Mouse (Mus musculus) forebrain, embryonic 13.5 days (tissue): Measurements from ENCODE around the gene Skiv2l. TPM values are rescaled to one million over a fixed set of nuclear protein-coding genes. Genes with fewer than 3 reads are reported as not detected.
A peak's percentile ranks its signal among the peaks of the same experiment; 100 is the strongest.

Experiments
- ATAC-seq: fragments of 200-750 bp; cut with Nextera tagmentation; 2 replicates; pipeline ENCODE4 v1.8.0; 2017
- H3K27ac ChIP-seq: fragments of 300-500 bp; sonication (generic); 2 replicates; pipeline ENCODE4 v1.5.1; 2015; ENCODE audit warnings: inconsistent platforms, mild to moderate bottlenecking, moderate library complexity
- H3K27me3 ChIP-seq: fragments of 300-500 bp; sonication (generic); 2 replicates; pipeline ENCODE4 v1.6.1; 2015; ENCODE audit warnings: mild to moderate bottlenecking, inconsistent platforms
- H3K36me3 ChIP-seq: fragments of 300-500 bp; sonication (generic); 2 replicates; pipeline ENCODE4 v1.6.1; 2015; ENCODE audit warnings: mild to moderate bottlenecking, inconsistent platforms; ENCODE audit not compliant: poor library complexity, severe bottlenecking
- H3K4me1 ChIP-seq: fragments of 300-500 bp; sonication (generic); 2 replicates; pipeline ENCODE4 v1.6.1; 2015; ENCODE audit warnings: inconsistent platforms
- H3K4me2 ChIP-seq: fragments of 300-500 bp; sonication (generic); 2 replicates; pipeline ENCODE4 v1.6.1; 2015; ENCODE audit warnings: inconsistent platforms, mild to moderate bottlenecking, moderate library complexity
- H3K4me3 ChIP-seq: fragments of 300-500 bp; sonication (generic); 2 replicates; pipeline ENCODE4 v1.5.1; 2015; ENCODE audit warnings: mild to moderate bottlenecking, inconsistent platforms
- H3K9ac ChIP-seq: fragments of 300-500 bp; sonication (generic); 2 replicates; pipeline ENCODE4 v1.6.1; 2015; ENCODE audit warnings: mild to moderate bottlenecking, inconsistent platforms
- H3K9me3 ChIP-seq: fragments of 300-500 bp; sonication (generic); replicated peaks from 2 replicates; pipeline ENCODE4 v1.6.1; 2016; ENCODE audit warnings: inconsistent platforms
- WGBS: fragments of 180-500 bp; shearing (Covaris S2); methylation state at CpG from one replicate; pipeline ENCODE4 v1.1.7; 2015; 5-methylcytosine and 5-hydroxymethylcytosine counted together
- polyA plus RNA-seq: library from polyadenylated mRNA; unstranded; fragments of >200 nt; fragmentation: Nextera tagmentation; extraction: Ambion mirVana; gene quantifications from 2 replicates; pipeline ENCODE4 v1.2.1, GENCODE M21; 2015

Skiv2l gene
- polyA plus RNA-seq, 1 experiment from 2014 or later, result 50.1 TPM

GRCm38 (mm10) chr17:34861704-34862415 is 11.8 kb upstream of the Skiv2l start:
- no peak for ATAC-seq
- Histone ChIP-seq H3K4me1 (no peaks in the 10 kb centered on the region), H3K9me3 (no peaks in the 10 kb centered on the region), H3K27me3 (0 out of 2 replicates have a peak, but pooled peaks cover 11% of the 10 kb centered on the region), H3K4me2 (no peak overlapping the region), H3K36me3 (peaks cover 12% of the 10 kb centered on the region), H3K9ac (no peak overlapping the region), H3K27ac (no peak overlapping the region), H3K4me3 (no peak overlapping the region)
- 76% methylated on average over 13 of the region's 13 CpGs for WGBS

- H3K4me3 ChIP-seq, result no peak overlapping the region
- H3K9ac ChIP-seq, result no peak overlapping the region
- H3K36me3 ChIP-seq, result peaks cover 26% of the 10 kb centered on the region
- no peak for ATAC-seq
- H3K27ac ChIP-seq, result no peak overlapping the region
- H3K4me2 ChIP-seq, result no peak overlapping the region
- H3K9me3 ChIP-seq, result no peaks in the 10 kb centered on the region
- no peaks in the 10 kb centered on the region for H3K4me1 ChIP-seq
- 0 out of 2 replicates have a peak, but pooled peaks cover 11% of the 10 kb centered on the region for H3K27me3 ChIP-seq
- WGBS, result 91% methylated on average over 9 of the region's 9 CpGs
Observed at GRCm38 (mm10) chr17:34860514-34860913, 10.5 kb upstream of the Skiv2l start.

GRCm38 (mm10) chr17:34858670-34859069 is 8.7 kb upstream of the Skiv2l start:
- ATAC-seq, result no peak
- Histone ChIP-seq H3K36me3 (peaks cover 44% of the 10 kb centered on the region), H3K4me1 (no peaks in the 10 kb centered on the region), H3K4me3 (no peak overlapping the region), H3K27ac (no peak overlapping the region), H3K9me3 (no peaks in the 10 kb centered on the region), H3K27me3 (0 out of 2 replicates have a peak, but pooled peaks cover 11% of the 10 kb centered on the region), H3K4me2 (no peak overlapping the region), H3K9ac (no peak overlapping the region)
- WGBS, result 83% methylated on average over 4 of the region's 4 CpGs

GRCm38 (mm10) chr17:34855825-34856224 is 5.8 kb upstream of the Skiv2l start:
- Histone ChIP-seq H3K27me3 (no peaks in the 10 kb centered on the region), H3K27ac (no peak overlapping the region), H3K4me1 (peaks cover 11% of the 10 kb centered on the region), H3K4me3 (no peak overlapping the region), H3K4me2 (no peak overlapping the region), H3K9me3 (no peaks in the 10 kb centered on the region), H3K36me3 (peaks cover 59% of the 10 kb centered on the region), H3K9ac (no peak overlapping the region)
- ATAC-seq, result no peak
- WGBS, result 39% methylated on average over 3 of the region's 3 CpGs

GRCm38 (mm10) chr17:34854761-34855160 is 4.8 kb upstream of the Skiv2l start:
- Histone ChIP-seq H3K4me3 (no peak overlapping the region), H3K27ac (no peak overlapping the region), H3K9ac (no peak overlapping the region), H3K9me3 (no peaks in the 10 kb centered on the region), H3K27me3 (no peaks in the 10 kb centered on the region), H3K4me1 (peaks cover 15% of the 10 kb centered on the region), H3K4me2 (no peak overlapping the region), H3K36me3 (peaks cover 59% of the 10 kb centered on the region)
- ATAC-seq, result no peak
- 77% methylated on average over 3 of the region's 3 CpGs for WGBS

- H3K9ac ChIP-seq, result no peak overlapping the region
- no peak for ATAC-seq
- peaks cover 59% of the 10 kb centered on the region for H3K36me3 ChIP-seq
Observed at GRCm38 (mm10) chr17:34853511-34853910, 3.5 kb upstream of the Skiv2l start.

GRCm38 (mm10) chr17:34850517-34851125 is 611 bp upstream of the Skiv2l start:
- no peak; the same call in 1 of the 2 replicates for ATAC-seq
- Histone ChIP-seq H3K36me3 (peaks cover 61% of the 10 kb centered on the region), H3K9me3 (no peaks in the 10 kb centered on the region), H3K27ac (peak overlapping the region; percentile 6; the same call in 1 of the 2 replicates), H3K4me3 (peak overlapping the region; percentile 81), H3K27me3 (no peaks in the 10 kb centered on the region), H3K4me1 (peaks cover 23% of the 10 kb centered on the region), H3K4me2 (peak overlapping the region; percentile 96), H3K9ac (peak overlapping the region; percentile 85)
- 1% methylated on average over 25 of the region's 25 CpGs for WGBS

More at GRCm38 (mm10) chr17:34853511-34853910, 3.5 kb upstream of the Skiv2l start:
- no peaks in the 10 kb centered on the region for H3K27me3 ChIP-seq
- no peak overlapping the region for H3K27ac ChIP-seq
- no peak overlapping the region for H3K4me2 ChIP-seq
- no peaks in the 10 kb centered on the region for H3K9me3 ChIP-seq
- no peak overlapping the region for H3K4me3 ChIP-seq
- H3K4me1 ChIP-seq, result peaks cover 23% of the 10 kb centered on the region
- WGBS, result 84% methylated on average over 8 of the region's 8 CpGs

GRCm38 (mm10) chr17:34847615-34848014 is 2.4 kb downstream of the Skiv2l start:
- H3K4me2 ChIP-seq, result no peak overlapping the region
- peaks cover 61% of the 10 kb centered on the region for H3K36me3 ChIP-seq
- peaks cover 23% of the 10 kb centered on the region for H3K4me1 ChIP-seq
- no peak overlapping the region for H3K27ac ChIP-seq
- no peak overlapping the region; the same call in 1 of the 2 replicates for H3K9ac ChIP-seq
- 91% methylated on average over 7 of the region's 7 CpGs for WGBS
- no peak for ATAC-seq
- no peak overlapping the region for H3K4me3 ChIP-seq
- no peaks in the 10 kb centered on the region for H3K27me3 ChIP-seq
- H3K9me3 ChIP-seq, result no peaks in the 10 kb centered on the region

GRCm38 (mm10) chr17:34847192-34847591 is 2.8 kb downstream of the Skiv2l start:
- Histone ChIP-seq H3K27ac (no peak overlapping the region), H3K4me1 (peaks cover 23% of the 10 kb centered on the region), H3K27me3 (no peaks in the 10 kb centered on the region), H3K9me3 (no peaks in the 10 kb centered on the region), H3K4me2 (no peak overlapping the region), H3K36me3 (peaks cover 61% of the 10 kb centered on the region), H3K9ac (no peak overlapping the region), H3K4me3 (no peak overlapping the region)
- ATAC-seq, result no peak
- WGBS, result 92% methylated on average over 6 of the region's 6 CpGs

- Histone ChIP-seq H3K9me3 (no peaks in the 10 kb centered on the region), H3K36me3 (peaks cover 84% of the 10 kb centered on the region), H3K4me1 (peaks cover 9% of the 10 kb centered on the region), H3K4me3 (no peak overlapping the region), H3K27ac (no peak overlapping the region), H3K27me3 (no peaks in the 10 kb centered on the region), H3K9ac (no peak overlapping the region), H3K4me2 (no peak overlapping the region)
- 98% methylated on average over 12 of the region's 13 CpGs for WGBS
- ATAC-seq, result no peak
Observed at GRCm38 (mm10) chr17:34844884-34845283, 5.1 kb downstream of the Skiv2l start.

- no peak overlapping the region for H3K27ac ChIP-seq
- H3K4me2 ChIP-seq, result no peak overlapping the region
- peaks cover 74% of the 10 kb centered on the region for H3K36me3 ChIP-seq
- H3K4me3 ChIP-seq, result no peak overlapping the region
- H3K27me3 ChIP-seq, result no peaks in the 10 kb centered on the region
- WGBS, result 86% methylated on average over 6 of the region's 6 CpGs
- H3K4me1 ChIP-seq, result peaks cover 22% of the 10 kb centered on the region
- no peak for ATAC-seq
- H3K9ac ChIP-seq, result no peak overlapping the region
- H3K9me3 ChIP-seq, result no peaks in the 10 kb centered on the region
Observed at GRCm38 (mm10) chr17:34840736-34841307, 9.2 kb downstream of the Skiv2l start.

GRCm38 (mm10) chr17:34838785-34839184 is 11.2 kb downstream of the Skiv2l start:
- no peaks in the 10 kb centered on the region for H3K27me3 ChIP-seq
- H3K36me3 ChIP-seq, result peaks cover 62% of the 10 kb centered on the region
- 89% methylated on average over 7 of the region's 7 CpGs for WGBS
- 0 out of 2 replicates have a peak overlapping the region, but pooled peaks have one; percentile 21 for H3K9ac ChIP-seq
- ATAC-seq, result no peak
- 0 out of 2 replicates have a peak overlapping the region, but pooled peaks have one; percentile 7 for H3K4me3 ChIP-seq
- no peak overlapping the region for H3K27ac ChIP-seq
- no peaks in the 10 kb centered on the region for H3K9me3 ChIP-seq
- peak overlapping the region; percentile 22; the same call in 1 of the 2 replicates for H3K4me2 ChIP-seq
- peaks cover 28% of the 10 kb centered on the region for H3K4me1 ChIP-seq
